Mouse (Mus musculus): ENCODE results near the gene Dgke. TPM values are rescaled to one million over a fixed set of nuclear protein-coding genes. Genes with fewer than 3 reads are reported as not detected.
"Not testable (repeated sequence)": the region's sequence is repeated elsewhere in the genome, so short reads cannot be mapped to it uniquely, and the experiment has no call there.

The Dgke gene
- polyA plus RNA-seq, 1 experiment from 2014 or later: 10.6 TPM

DNA sequence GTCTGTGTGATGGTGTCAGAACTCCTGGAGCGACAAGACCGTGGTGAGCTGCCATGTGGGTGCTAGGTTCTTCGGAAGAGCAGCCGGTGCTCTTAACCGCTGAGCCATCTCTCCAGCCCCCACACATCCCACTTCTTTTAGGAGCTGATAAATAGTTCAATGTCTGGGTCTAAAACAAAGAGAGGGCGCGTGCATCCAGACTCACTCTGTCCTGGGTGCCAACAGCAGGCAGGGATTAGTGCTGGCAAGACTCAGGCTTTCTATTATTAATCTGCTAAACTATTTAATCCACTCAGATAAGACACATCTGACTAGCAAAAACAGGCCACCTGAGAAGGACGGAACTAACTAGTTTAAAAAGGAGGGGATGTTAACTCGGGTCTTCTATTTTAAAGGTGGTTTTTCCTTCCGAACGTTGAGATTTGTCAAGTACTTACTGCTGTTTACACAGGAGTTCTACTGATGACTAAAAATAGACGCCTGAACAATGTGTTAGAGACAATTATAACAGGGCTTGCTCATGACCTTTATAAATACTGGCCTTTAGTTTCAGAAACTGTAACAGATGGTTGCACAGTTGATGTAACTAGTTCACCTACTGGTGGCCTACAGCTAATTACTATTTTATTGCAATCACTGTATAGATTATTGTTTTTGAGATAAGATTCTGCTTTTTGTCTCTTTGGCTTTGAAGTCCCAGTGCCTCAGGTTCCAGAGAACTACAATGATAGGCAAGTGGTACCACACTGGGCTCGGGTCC, 10.5 kb downstream of the Dgke start:
- peaks cover 22% of the 10 kb centered on the region for H3K4me1 ChIP-seq
- no peaks in the 10 kb centered on the region for H3K9me3 ChIP-seq (replicated peaks)
- no peak overlapping the region for H3K4me3 ChIP-seq
- H3K36me3 ChIP-seq: peaks cover 5% of the 10 kb centered on the region; the same call in 1 of the 2 replicates
- H3K27me3 ChIP-seq: no peaks in the 10 kb centered on the region
- no peak for ATAC-seq (ENCODE audit: low FRiP score)
- H3K9ac ChIP-seq: no peak overlapping the region
- no peak overlapping the region for H3K4me2 ChIP-seq (replicated peaks)
- 89% methylated on average over 13 of the region's 13 CpGs for WGBS
- H3K27ac ChIP-seq: no peak overlapping the region

DNA sequence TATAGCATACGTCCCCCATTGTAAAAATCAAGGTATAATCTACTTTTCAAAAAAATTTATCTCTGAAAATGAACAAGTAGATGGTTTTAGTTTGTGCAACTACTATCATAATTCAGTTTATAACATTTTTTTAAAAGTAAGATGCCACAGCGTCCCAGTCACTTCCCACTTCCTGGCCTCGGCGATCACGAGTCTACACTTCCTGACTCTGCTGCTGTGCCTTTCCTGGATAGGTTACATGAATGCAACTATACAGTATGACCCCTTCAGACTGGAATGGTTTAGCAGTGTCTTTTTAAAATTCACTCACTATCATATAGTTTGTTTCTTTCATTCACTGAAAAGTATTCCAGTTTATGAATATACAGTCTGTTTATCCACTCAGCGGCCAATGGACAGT, 14.9 kb downstream of the Dgke start:
- Histone ChIP-seq H3K4me1 (no peaks in the 10 kb centered on the region), H3K9me3 (replicated peaks) (no peaks in the 10 kb centered on the region), H3K36me3 (peaks cover 39% of the 10 kb centered on the region), H3K4me3 (no peak overlapping the region), H3K27ac (no peak overlapping the region), H3K27me3 (no peaks in the 10 kb centered on the region), H3K9ac (no peak overlapping the region), H3K4me2 (replicated peaks) (no peak overlapping the region)
- ATAC-seq (ENCODE audit: low FRiP score): no peak
- WGBS: 92% methylated on average over 6 of the region's 6 CpGs

DNA sequence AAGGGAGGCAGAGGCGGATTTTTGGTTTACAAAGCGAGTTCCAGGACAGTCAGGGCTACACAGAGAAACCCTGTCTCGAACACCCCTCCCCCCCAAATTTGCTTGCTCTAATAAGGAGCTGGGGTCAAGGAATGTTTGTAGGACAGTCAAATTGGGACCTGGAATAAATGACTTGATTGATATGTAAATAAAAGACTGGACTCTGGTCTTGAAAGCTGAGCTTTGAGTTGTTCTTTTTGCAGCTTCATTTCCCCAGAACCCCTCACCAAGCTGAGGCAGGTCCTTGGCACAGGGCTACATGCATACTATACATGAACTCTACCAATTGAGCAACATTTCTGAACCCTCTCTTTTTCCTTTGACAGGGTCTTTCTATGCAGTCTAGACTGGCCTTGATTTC, 20.6 kb downstream of the Dgke start:
- Histone ChIP-seq H3K9ac (no peak overlapping the region), H3K4me1 (no peaks in the 10 kb centered on the region), H3K27ac (no peak overlapping the region), H3K27me3 (no peaks in the 10 kb centered on the region), H3K4me3 (no peak overlapping the region), H3K36me3 (peaks cover 80% of the 10 kb centered on the region), H3K4me2 (replicated peaks) (no peak overlapping the region), H3K9me3 (replicated peaks) (no peaks in the 10 kb centered on the region)
- WGBS: 94% methylated on average over 3 of the region's 3 CpGs
- no peak for ATAC-seq (ENCODE audit: low FRiP score)

DNA sequence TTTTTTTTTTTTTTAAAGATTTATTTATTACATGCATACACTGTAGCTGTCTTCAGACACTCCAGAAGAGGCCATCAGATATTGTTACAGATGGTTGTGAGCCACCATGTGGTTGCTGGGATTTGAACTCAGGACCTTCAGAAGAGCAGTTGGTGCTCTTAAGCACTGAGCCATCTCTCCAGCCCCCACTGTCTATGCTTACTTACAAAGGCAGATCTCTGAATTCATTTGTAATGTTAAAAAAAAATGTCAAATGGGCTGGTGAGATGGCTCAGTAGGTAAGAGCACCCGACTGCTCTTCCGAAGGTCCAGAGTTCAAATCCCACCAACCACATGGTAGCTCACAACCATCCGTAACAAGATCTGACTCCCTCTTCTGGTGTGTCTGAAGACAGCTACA, 21.1 kb downstream of the Dgke start:
- not testable (repeated sequence) for H3K9ac ChIP-seq; H3K4me3 ChIP-seq; H3K4me2 ChIP-seq (replicated peaks); H3K27me3 ChIP-seq; H3K27ac ChIP-seq; H3K9me3 ChIP-seq (replicated peaks); H3K4me1 ChIP-seq; ATAC-seq (ENCODE audit: low FRiP score)
- WGBS: 94% methylated on average over 3 of the region's 3 CpGs
- peaks cover 78% of the 10 kb centered on the region for H3K36me3 ChIP-seq

DNA sequence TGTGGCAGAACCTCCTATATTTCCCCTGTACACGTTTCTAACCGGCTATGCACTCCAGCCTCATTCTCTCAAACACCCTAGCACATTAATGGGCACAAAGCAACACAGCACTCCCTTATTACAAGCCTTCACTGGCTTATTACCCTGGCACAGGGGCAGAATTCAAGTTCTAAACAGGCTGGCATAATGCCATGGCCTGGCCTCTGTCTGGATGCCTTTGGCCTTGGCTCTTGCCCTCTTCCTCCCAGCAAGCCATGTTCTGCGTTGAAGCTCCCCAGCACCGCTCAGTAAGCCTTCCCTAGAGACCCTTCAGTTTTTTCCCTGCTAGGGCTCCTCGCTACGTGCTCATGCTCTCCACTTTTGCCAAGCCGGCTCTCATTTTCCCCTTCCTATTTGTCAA, 23.6 kb downstream of the Dgke start:
- no peaks in the 10 kb centered on the region for H3K9me3 ChIP-seq (replicated peaks)
- H3K27me3 ChIP-seq: no peaks in the 10 kb centered on the region
- no peak for ATAC-seq (ENCODE audit: low FRiP score)
- 91% methylated on average over 7 of the region's 7 CpGs for WGBS
- H3K4me2 ChIP-seq (replicated peaks): no peak overlapping the region
- no peak overlapping the region for H3K4me3 ChIP-seq
- no peaks in the 10 kb centered on the region for H3K4me1 ChIP-seq
- no peak overlapping the region for H3K27ac ChIP-seq
- peaks cover 79% of the 10 kb centered on the region for H3K36me3 ChIP-seq
- H3K9ac ChIP-seq: no peak overlapping the region

DNA sequence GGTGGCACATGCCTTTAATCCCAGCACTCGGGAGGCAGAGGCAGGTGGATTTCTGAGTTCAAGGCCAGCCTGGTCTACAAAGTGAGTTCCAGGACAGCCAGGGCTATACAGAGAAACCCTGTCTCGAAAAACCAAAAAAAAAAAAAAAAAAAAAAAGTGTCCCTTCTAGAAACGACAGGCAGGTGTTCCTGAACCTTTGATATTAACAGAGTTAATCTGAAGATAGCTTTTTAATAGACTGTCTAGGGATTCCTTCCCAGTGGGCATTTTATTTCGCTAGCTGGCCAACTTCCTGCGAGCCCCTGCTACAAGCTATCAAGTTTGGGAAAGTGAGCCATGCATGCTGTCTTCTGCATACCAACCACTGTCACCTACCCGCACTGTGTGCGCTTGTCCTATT, 25.6 kb downstream of the Dgke start:
- H3K4me2 ChIP-seq (replicated peaks); H3K9me3 ChIP-seq (replicated peaks); ATAC-seq (ENCODE audit: low FRiP score); H3K27me3 ChIP-seq; H3K4me3 ChIP-seq; H3K4me1 ChIP-seq; H3K27ac ChIP-seq; H3K9ac ChIP-seq: not testable (repeated sequence)
- H3K36me3 ChIP-seq: peaks cover 64% of the 10 kb centered on the region
- WGBS: 94% methylated on average over 6 of the region's 7 CpGs

DNA sequence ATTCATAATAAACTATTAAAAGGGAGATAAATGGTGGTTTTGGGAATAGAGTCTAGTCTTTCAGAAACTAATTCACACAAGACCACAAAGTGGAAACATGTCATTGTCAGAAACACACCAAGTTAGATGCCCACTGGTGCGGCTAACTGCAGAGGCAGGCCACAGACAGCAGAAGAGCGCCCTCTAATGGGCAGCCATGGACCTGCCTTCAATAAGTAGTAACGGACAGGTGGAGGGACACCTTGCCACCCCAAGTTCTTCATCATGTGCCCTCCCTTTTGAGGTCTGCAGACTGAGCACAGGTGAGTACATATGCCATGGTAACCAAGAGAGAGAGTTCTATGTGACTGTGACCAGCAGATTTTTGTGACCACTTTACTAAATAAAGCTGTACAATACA, 27.3 kb downstream of the Dgke start:
- ATAC-seq (ENCODE audit: low FRiP score): no peak
- H3K9me3 ChIP-seq (replicated peaks): no peaks in the 10 kb centered on the region
- H3K4me1 ChIP-seq: no peaks in the 10 kb centered on the region
- H3K36me3 ChIP-seq: peaks cover 47% of the 10 kb centered on the region
- no peak overlapping the region for H3K4me2 ChIP-seq (replicated peaks)
- 37% methylated on average over 3 of the region's 3 CpGs for WGBS
- no peaks in the 10 kb centered on the region for H3K27me3 ChIP-seq
- no peak overlapping the region for H3K9ac ChIP-seq
- no peak overlapping the region for H3K27ac ChIP-seq
- no peak overlapping the region for H3K4me3 ChIP-seq

DNA sequence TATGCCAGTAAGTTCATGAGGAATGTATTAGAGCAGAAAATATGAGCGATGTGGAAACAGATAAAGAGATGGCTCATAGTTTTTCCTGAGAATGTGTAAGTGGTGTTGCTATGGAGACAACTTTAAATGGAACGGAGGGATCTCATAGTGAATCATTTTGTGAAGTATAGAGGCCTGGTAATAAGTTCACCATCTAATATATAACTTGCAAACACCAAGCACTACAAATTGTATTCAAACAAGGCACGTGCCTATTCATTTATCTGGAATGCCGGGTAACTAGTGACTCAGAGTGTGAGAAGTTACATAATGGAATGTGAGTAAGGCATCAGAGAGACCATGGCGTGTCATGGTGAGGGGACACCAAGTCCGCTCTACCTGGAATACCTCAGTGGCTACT, 28.2 kb downstream of the Dgke start:
- Histone ChIP-seq H3K27me3 (no peaks in the 10 kb centered on the region), H3K9me3 (replicated peaks) (no peaks in the 10 kb centered on the region), H3K9ac (no peak overlapping the region), H3K4me2 (replicated peaks) (no peak overlapping the region), H3K4me1 (no peaks in the 10 kb centered on the region), H3K36me3 (peaks cover 42% of the 10 kb centered on the region), H3K27ac (no peak overlapping the region), H3K4me3 (no peak overlapping the region)
- ATAC-seq (ENCODE audit: low FRiP score): no peak
- 95% methylated on average over 6 of the region's 6 CpGs for WGBS

DNA sequence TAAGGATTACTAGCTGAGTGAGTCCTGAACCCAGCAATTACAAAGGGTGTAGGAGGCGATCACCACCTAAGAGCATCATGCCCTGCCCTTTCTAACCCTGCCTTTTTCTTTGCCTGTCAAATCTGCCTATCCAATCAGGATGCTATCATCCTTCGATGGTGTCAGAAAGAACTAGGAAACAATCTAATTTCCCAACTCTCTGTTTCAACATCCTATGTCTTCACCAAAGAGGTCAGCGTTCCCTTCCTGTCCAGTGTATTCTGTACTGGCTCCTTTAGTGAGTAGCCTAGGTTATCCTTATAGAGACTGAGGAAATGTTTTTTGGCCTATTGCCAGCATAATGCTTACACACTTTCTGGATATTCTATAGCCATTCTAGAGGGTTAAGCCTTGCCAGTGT, 31.1 kb downstream of the Dgke start:
- Histone ChIP-seq H3K4me2 (replicated peaks) (no peak overlapping the region), H3K4me1 (no peaks in the 10 kb centered on the region), H3K9ac (no peak overlapping the region), H3K27ac (no peak overlapping the region), H3K9me3 (replicated peaks) (no peaks in the 10 kb centered on the region), H3K4me3 (no peak overlapping the region), H3K27me3 (no peaks in the 10 kb centered on the region), H3K36me3 (peaks cover 23% of the 10 kb centered on the region)
- ATAC-seq (ENCODE audit: low FRiP score): no peak
- WGBS: 84% methylated on average over 3 of the region's 3 CpGs

DNA sequence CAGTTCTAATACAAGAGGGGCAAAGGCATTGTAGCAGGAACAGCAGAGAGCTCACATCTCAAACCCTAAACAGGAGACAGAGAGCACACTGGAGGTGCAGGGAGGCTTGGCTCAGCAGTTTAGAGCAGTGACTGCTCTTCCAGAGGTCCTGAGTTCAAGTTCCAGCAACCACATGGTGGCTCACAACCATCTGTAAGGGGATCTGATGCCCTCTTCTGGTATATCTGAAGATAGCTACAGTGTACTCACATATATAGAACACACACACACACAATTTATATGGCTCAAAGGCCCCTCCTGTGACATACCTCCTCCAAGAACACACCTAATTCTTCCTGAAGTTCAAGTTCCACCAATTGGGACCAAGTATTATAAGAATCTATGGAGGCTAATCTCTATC, 32.1 kb downstream of the Dgke start:
- Histone ChIP-seq H3K27ac (no peak overlapping the region), H3K27me3 (no peaks in the 10 kb centered on the region), H3K4me3 (no peak overlapping the region), H3K4me1 (no peaks in the 10 kb centered on the region), H3K36me3 (peaks cover 13% of the 10 kb centered on the region), H3K9ac (no peak overlapping the region), H3K4me2 (replicated peaks) (no peak overlapping the region), H3K9me3 (replicated peaks) (no peaks in the 10 kb centered on the region)
- ATAC-seq (ENCODE audit: low FRiP score): no peak

DNA sequence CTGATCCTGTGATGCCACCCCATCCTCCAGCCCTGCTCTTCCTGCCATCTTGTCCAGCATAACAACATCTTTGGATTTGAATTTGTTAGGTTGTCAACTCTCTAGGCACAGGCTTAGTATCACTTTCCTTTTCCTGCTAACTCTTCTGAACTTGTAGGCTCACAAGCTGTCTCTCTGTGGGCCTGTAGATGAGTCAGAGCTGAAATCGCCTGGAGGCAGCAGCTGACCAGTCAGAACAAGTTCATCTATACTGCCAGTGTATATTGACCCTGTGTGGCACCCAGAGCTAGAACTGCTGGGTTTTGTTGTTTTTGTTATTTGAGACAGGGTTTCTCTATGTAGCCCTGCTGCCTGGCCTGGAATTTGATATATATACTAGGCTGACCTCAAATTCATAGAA, 35.5 kb downstream of the Dgke start:
- Histone ChIP-seq H3K4me1 (no peaks in the 10 kb centered on the region), H3K9me3 (replicated peaks) (no peaks in the 10 kb centered on the region), H3K27ac (no peak overlapping the region), H3K36me3 (0 out of 2 replicates have a peak, but pooled peaks cover 5% of the 10 kb centered on the region), H3K4me2 (replicated peaks) (no peak overlapping the region), H3K9ac (no peak overlapping the region), H3K27me3 (no peaks in the 10 kb centered on the region), H3K4me3 (no peak overlapping the region)
- no peak for ATAC-seq (ENCODE audit: low FRiP score)
- WGBS: 69% methylated on average over 1 of the region's 1 CpGs

DNA sequence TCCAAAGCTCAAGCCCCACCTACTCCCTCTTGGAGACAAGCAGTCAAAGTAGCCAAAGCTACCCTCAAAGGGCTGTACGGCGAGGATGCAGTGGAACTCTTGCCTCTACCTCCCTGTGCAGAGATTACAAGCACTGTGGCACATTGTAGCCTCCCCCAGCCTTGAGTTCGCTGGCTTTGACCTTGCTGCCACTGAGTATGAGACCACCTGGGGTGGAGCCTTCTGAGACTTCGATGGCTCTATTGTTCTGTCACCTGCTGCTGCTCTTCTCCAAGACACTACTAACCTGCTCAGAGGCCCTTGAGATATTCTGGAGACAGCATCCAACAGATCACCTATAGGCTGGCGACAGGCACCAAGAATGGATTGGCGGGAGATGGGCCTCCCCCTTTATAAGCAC, 36.1 kb downstream of the Dgke start:
- WGBS: 75% methylated on average over 6 of the region's 6 CpGs
- 0 out of 2 replicates have a peak, but pooled peaks cover 5% of the 10 kb centered on the region for H3K36me3 ChIP-seq
- H3K27me3 ChIP-seq: no peaks in the 10 kb centered on the region
- no peak overlapping the region for H3K4me3 ChIP-seq
- no peaks in the 10 kb centered on the region for H3K4me1 ChIP-seq
- H3K27ac ChIP-seq: no peak overlapping the region
- H3K9me3 ChIP-seq (replicated peaks): no peaks in the 10 kb centered on the region
- ATAC-seq (ENCODE audit: low FRiP score): no peak
- no peak overlapping the region for H3K9ac ChIP-seq
- no peak overlapping the region for H3K4me2 ChIP-seq (replicated peaks)

DNA sequence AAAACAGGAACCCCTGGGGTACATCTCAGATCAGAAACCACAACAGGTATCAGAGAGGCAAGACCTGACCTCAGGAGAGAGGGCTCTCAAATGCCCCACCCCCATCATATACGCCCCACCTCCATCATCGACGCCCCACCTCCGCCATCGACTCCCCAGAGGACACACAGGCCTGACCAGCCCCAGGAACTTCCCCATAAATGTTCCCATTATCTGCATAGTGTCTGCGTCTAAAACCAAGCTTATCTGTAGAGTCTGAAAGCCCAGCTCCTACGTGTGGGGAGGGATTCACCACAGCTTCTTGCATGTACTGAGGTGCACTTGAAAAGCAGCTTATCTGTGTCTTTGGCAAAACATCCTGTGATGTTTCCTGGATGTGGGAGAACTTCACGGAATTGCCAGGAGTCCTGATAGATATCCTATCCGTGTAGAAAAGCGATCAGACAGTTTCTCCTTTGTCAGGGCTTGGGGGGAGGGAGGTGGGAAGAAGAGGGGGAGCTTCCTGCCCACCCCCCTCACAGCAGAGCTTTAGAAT, 37.7 kb downstream of the Dgke start:
- no peak overlapping the region for H3K9ac ChIP-seq
- H3K27me3 ChIP-seq: no peaks in the 10 kb centered on the region
- no peak for ATAC-seq (ENCODE audit: low FRiP score)
- H3K9me3 ChIP-seq (replicated peaks): no peaks in the 10 kb centered on the region
- no peak overlapping the region for H3K4me3 ChIP-seq
- 0 out of 2 replicates have a peak, but pooled peaks cover 5% of the 10 kb centered on the region for H3K36me3 ChIP-seq
- no peak overlapping the region for H3K4me2 ChIP-seq (replicated peaks)
- peaks cover 7% of the 10 kb centered on the region; the same call in 1 of the 2 replicates for H3K4me1 ChIP-seq
- 56% methylated on average over 10 of the region's 10 CpGs for WGBS
- no peak overlapping the region for H3K27ac ChIP-seq

All from hindbrain, embryonic 12.5 days (tissue).